Comparison of ENCODE assay signal across 26 mouse cellular contexts in the genomic region with DNA sequence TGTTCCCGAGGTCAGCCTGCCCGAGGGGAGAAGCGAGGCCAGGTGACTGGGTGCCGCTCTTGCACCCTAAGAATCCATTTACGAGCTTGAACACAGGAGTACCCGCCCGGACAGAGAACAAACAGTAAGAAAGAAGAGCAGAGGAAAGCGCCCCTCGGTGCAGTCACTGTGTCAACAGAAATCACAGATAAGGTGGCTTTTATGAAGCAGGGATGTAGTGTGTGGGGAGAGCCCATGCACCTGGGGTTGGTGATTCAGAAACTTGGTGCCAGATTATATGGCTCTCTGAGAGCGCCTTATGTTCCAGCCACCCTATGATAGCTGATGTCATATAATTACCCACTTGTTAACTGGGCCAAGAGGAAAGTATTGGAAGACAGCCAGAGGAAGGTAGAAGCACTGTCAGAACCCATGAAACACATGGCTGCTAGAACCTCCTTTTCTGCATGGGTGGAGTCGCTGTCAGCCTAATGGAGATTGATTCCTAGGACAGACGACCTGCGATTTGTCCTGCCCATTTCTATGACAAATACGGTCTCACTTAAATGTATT. TPM values are rescaled to one million over a fixed set of nuclear protein-coding genes. Genes with fewer than 3 reads are reported as not detected.
DNase-seq lines count a peak whose midpoint lies in the region; ATAC-seq and TF ChIP-seq lines count a peak whose summit lies in the region.
"Had no signal": no experiment of that assay in that cellular context is flagged by ENCODE, and none has a peak within 500 bp of the region (broad histone marks: within the 10 kb centered on the region; RNA-seq: fewer than 3 reads in every experiment).

No protein-coding gene starts in this region.

- H3K4me2 ChIP-seq in lung, embryonic 15.5 days = 0 out of 2 replicates have a peak overlapping the region, but pooled peaks have one; percentile 4
- peak overlapping the region; percentile 37 for H3K4me2 ChIP-seq in intestine, postnatal 0 days (replicated peaks; ENCODE audit: low read depth)
- H3K4me2 ChIP-seq: embryonic facial prominence, embryonic 12.5 days; heart, embryonic 12.5 days; limb, embryonic 13.5 days had no signal

- no peak for DNase-seq in lung, adult 18-20 months
- DNase-seq in MN1 (ENCODE audit: low spot score) = peak; percentile 27
- no peak for DNase-seq in kidney, adult 18-20 months
- no peak for DNase-seq in right cerebral cortex, postnatal 10 days (ENCODE audit: low spot score in 2 of 2)
- DNase-seq in hindbrain, embryonic 10.5 days (ENCODE audit: low spot score) = no peak
- DNase-seq: adrenal gland, adult 2 months; cerebellum, adult 18-20 months; cerebellum, postnatal 25 days; forebrain, postnatal 0 days; gastrocnemius, postnatal 14 days; heart, adult 18-20 months; heart, postnatal 10 days; kidney, adult 9 months; kidney, postnatal 14 days; lung, postnatal 4 days; right cerebral cortex, postnatal 14 days; spleen, adult 18-20 months; thymus, adult 18-20 months; thymus, postnatal 4 days had no signal

- no peak for TF ChIP-seq POLR2A in small intestine, adult 2 months (IDR thresholded peaks at IDR 0.05; ENCODE audit: low read depth, low read length)

- H3K27me3 ChIP-seq in lung, embryonic 15.5 days = no peaks in the 10 kb centered on the region
- H3K27me3 ChIP-seq in intestine, postnatal 0 days (replicated peaks; ENCODE audit: control insufficient read depth, insufficient read depth, low read length) = no peaks in the 10 kb centered on the region
- no peaks in the 10 kb centered on the region for H3K27me3 ChIP-seq in small intestine, adult 2 months (ENCODE audit: control insufficient read depth, insufficient read depth, low read length)
- H3K27me3 ChIP-seq in hindbrain, embryonic 10.5 days (ENCODE audit: insufficient read depth, poor library complexity, severe bottlenecking) = no peaks in the 10 kb centered on the region
- H3K27me3 ChIP-seq: embryonic facial prominence, embryonic 12.5 days; heart, embryonic 12.5 days; limb, embryonic 13.5 days had no signal

- no peak for TF ChIP-seq CTCF in intestine, postnatal 0 days (IDR thresholded peaks at IDR 0.05; ENCODE audit: low read depth)
- TF ChIP-seq CTCF in small intestine, adult 2 months (IDR thresholded peaks at IDR 0.05; ENCODE audit: extremely low read depth, insufficient read length, insufficient replicate concordance, low read depth, low read length) = no peak

- no peak overlapping the region for H3K4me3 ChIP-seq in lung, embryonic 15.5 days
- no peak overlapping the region for H3K4me3 ChIP-seq in intestine, postnatal 0 days (ENCODE audit: low read depth, low read length)
- H3K4me3 ChIP-seq in small intestine, adult 2 months (ENCODE audit: low read depth, low read length) = peak overlapping the region; percentile 16; the same call in 1 of the 2 replicates
- H3K4me3 ChIP-seq in hindbrain, embryonic 10.5 days = no peak overlapping the region
- H3K4me3 ChIP-seq: embryonic facial prominence, embryonic 12.5 days; heart, embryonic 12.5 days; layer of hippocampus, adult 2 months; limb, embryonic 13.5 days had no signal

- peak overlapping the region; percentile 76 for H3K27ac ChIP-seq in lung, embryonic 15.5 days
- H3K27ac ChIP-seq in intestine, postnatal 0 days (ENCODE audit: low read depth, low read length) = peak overlapping the region; percentile 58
- peak overlapping the region; percentile 84 for H3K27ac ChIP-seq in small intestine, adult 2 months (ENCODE audit: insufficient read depth, low read depth, low read length)
- H3K27ac ChIP-seq in hindbrain, embryonic 10.5 days = no peak overlapping the region
- H3K27ac ChIP-seq: embryonic facial prominence, embryonic 12.5 days; layer of hippocampus, adult 2 months; limb, embryonic 13.5 days had no signal

- H3K4me1 ChIP-seq in lung, embryonic 15.5 days = peaks cover 21% of the 10 kb centered on the region; the same call in 1 of the 2 replicates
- no peaks in the 10 kb centered on the region for H3K4me1 ChIP-seq in intestine, postnatal 0 days (replicated peaks; ENCODE audit: control insufficient read depth, insufficient read depth, low read length)
- H3K4me1 ChIP-seq in small intestine, adult 2 months (ENCODE audit: control insufficient read depth, insufficient read depth, insufficient read length, low read length) = peaks cover 33% of the 10 kb centered on the region
- H3K4me1 ChIP-seq in hindbrain, embryonic 10.5 days (replicated peaks) = no peaks in the 10 kb centered on the region
- H3K4me1 ChIP-seq: embryonic facial prominence, embryonic 12.5 days; limb, embryonic 13.5 days had no signal

- H3K36me3 ChIP-seq in lung, embryonic 15.5 days = no peaks in the 10 kb centered on the region
- no peaks in the 10 kb centered on the region for H3K36me3 ChIP-seq in intestine, postnatal 0 days (ENCODE audit: control insufficient read depth, insufficient read depth)
- no peaks in the 10 kb centered on the region for H3K36me3 ChIP-seq in small intestine, adult 2 months (ENCODE audit: control insufficient read depth, insufficient read depth, low read length)
- H3K36me3 ChIP-seq in hindbrain, embryonic 10.5 days = no peaks in the 10 kb centered on the region
- H3K36me3 ChIP-seq: embryonic facial prominence, embryonic 12.5 days; heart, embryonic 12.5 days; limb, embryonic 13.5 days had no signal

- WGBS in lung, embryonic 15.5 days = 50% methylated on average over 14 of the region's 14 CpGs
- WGBS in intestine, postnatal 0 days = 25% methylated on average over 14 of the region's 14 CpGs
- WGBS in small intestine, adult 2 months = 24% methylated on average over 14 of the region's 14 CpGs
- 83% methylated on average over 14 of the region's 14 CpGs for WGBS in hindbrain, embryonic 10.5 days

- no peak overlapping the region for H3K9ac ChIP-seq in lung, embryonic 15.5 days
- no peak overlapping the region for H3K9ac ChIP-seq in intestine, postnatal 0 days (ENCODE audit: low read depth, low read length)
- H3K9ac ChIP-seq: embryonic facial prominence, embryonic 12.5 days; forebrain, postnatal 0 days; heart, embryonic 12.5 days; limb, embryonic 13.5 days had no signal

- H3K9me3 ChIP-seq in lung, embryonic 15.5 days = no peaks in the 10 kb centered on the region
- no peaks in the 10 kb centered on the region for H3K9me3 ChIP-seq in intestine, postnatal 0 days (ENCODE audit: control insufficient read depth)
- no peaks in the 10 kb centered on the region for H3K9me3 ChIP-seq in hindbrain, embryonic 10.5 days
- H3K9me3 ChIP-seq: embryonic facial prominence, embryonic 12.5 days; heart, embryonic 12.5 days; limb, embryonic 13.5 days had no signal

- 0 out of 2 replicates have a peak, but pooled peaks have one; percentile 23 for ATAC-seq in lung, embryonic 15.5 days (ENCODE audit: borderline replicate concordance, extremely low read depth, low FRiP score, low TSS enrichment)
- ATAC-seq in intestine, postnatal 0 days = peak; percentile 94
- ATAC-seq: forebrain, postnatal 0 days had no signal

RNA-seq across cellular contexts. Expression of a gene that starts 34.7 kb away (rescaled TPM):
- 14.3 and 16.4 TPM in 2 replicates for polyA plus RNA-seq in lung, embryonic 15.5 days (2015; fragmentation: Nextera tagmentation; extraction: Ambion mirVana)
- polyA plus RNA-seq in intestine, postnatal 0 days (2015; fragmentation: Nextera tagmentation; extraction: Ambion mirVana) = 9.5 and 10.7 TPM in 2 replicates
- polyA plus RNA-seq in small intestine, adult 2 months (2012; rRNA removed) = 16.3 and 19.6 TPM in 2 replicates
- 0.90 and 1.2 TPM in 2 replicates for polyA plus RNA-seq in hindbrain, embryonic 10.5 days (2016; fragmentation: Nextera tagmentation; extraction: Ambion mirVana)

RNA-seq across cellular contexts. Expression of a gene that starts 40.1 kb away (rescaled TPM):
- 144 and 155 TPM in 2 replicates for polyA plus RNA-seq in lung, embryonic 15.5 days (2015; fragmentation: Nextera tagmentation; extraction: Ambion mirVana)
- polyA plus RNA-seq in intestine, postnatal 0 days (2015; fragmentation: Nextera tagmentation; extraction: Ambion mirVana) = 79.7 and 87.5 TPM in 2 replicates
- polyA plus RNA-seq in small intestine, adult 2 months (2012; rRNA removed) = 21.5 and 43.3 TPM in 2 replicates
- 178 and 184 TPM in 2 replicates for polyA plus RNA-seq in hindbrain, embryonic 10.5 days (2016; fragmentation: Nextera tagmentation; extraction: Ambion mirVana)
